Mouse (Mus musculus): Measurements from ENCODE around the gene Gm20532. TPM values are rescaled to one million over a fixed set of nuclear protein-coding genes. Genes with fewer than 3 reads are reported as not detected.
A peak's percentile ranks its signal among the peaks of the same experiment; 100 is the strongest.

Gm20532 gene
- polyA plus RNA-seq, 1 experiment, result not detected

DNA sequence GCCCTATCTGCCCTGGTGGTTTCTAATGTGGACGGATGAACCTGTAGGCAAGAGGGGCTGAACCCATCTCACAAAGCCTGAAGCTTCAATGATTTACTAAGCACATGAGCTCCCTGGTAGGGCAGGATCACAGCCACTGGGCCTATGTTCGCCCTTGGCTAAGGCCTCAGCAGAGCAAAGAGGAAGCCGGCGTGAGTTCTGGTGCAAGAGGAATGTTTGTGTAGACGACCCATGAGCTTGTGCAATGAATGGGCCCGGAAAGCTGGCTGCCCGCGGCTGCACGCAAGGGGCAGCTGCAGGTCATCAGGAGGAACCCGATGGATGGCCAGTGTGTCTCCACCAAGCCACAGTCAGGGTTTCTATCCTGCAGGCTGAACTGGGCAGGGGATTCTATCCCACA, 36.6 kb upstream of the Gm20532 start:
- Histone ChIP-seq H3K4me3 (replicated peaks; ENCODE audit: control insufficient read depth, low read depth, low read length) (no peak overlapping the region), H3K4me1 (ENCODE audit: control insufficient read depth, insufficient read depth, low read length) (peaks cover 22% of the 10 kb centered on the region), H3K27ac (ENCODE audit: control insufficient read depth, insufficient read depth, low read depth, low read length, poor library complexity) (peak overlapping the region; percentile 88)
- 29% methylated on average over 10 of the region's 10 CpGs for WGBS
- TF ChIP-seq CTCF (IDR thresholded peaks at IDR 0.05; ENCODE audit: control insufficient read depth, insufficient read depth, low read length) (no peak), POLR2A (IDR thresholded peaks at IDR 0.05; ENCODE audit: borderline replicate concordance, control insufficient read depth, low read depth, low read length) (no peak)

DNA sequence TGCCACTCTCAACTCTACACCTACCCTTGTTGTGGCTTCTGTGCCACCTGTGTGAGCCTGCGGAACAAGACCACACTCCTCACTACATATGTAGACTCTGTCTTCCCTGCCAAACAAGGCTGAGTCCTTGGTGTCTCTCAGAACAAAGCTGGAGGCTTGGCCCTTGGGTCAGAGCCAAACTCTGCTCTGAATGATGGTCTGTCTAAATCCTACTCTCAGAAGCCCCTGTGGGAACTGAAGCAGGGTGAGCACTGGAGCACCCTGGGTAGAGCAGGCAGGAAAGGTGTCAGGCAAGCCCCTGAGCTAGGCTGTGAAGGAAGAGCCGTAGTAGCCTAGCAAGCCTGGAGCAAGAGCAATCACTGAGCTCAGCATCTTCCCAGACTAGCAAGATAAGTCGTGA, 36.2 kb upstream of the Gm20532 start:
- 41% methylated on average over 3 of the region's 3 CpGs for WGBS
- H3K4me1 ChIP-seq (ENCODE audit: control insufficient read depth, insufficient read depth, low read length), result peaks cover 22% of the 10 kb centered on the region
- TF ChIP-seq POLR2A (IDR thresholded peaks at IDR 0.05; ENCODE audit: borderline replicate concordance, control insufficient read depth, low read depth, low read length) (no peak), CTCF (IDR thresholded peaks at IDR 0.05; ENCODE audit: control insufficient read depth, insufficient read depth, low read length) (no peak)
- no peak overlapping the region for H3K4me3 ChIP-seq (replicated peaks; ENCODE audit: control insufficient read depth, low read depth, low read length)
- peak overlapping the region; percentile 88 for H3K27ac ChIP-seq (ENCODE audit: control insufficient read depth, insufficient read depth, low read depth, low read length, poor library complexity)

DNA sequence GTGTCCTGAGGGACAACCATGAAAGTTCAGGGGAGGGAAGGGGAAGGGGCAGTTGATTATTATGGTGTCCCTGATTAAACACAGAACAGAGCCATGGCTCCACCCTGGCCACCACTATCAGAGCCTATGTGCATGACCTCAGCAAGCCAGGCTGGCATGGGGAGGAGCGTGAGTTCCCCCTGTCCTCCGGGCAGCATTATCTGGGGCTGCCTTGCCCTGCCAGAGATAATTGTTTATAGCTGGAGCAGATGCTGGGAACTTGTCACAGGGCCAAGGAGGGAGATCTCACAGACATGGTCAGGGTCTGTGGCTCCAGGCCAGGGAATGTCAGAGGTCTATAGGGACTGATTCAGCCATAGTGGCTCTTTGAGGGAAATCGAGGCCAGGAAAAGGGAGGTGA, 35.7 kb upstream of the Gm20532 start:
- TF ChIP-seq CTCF (IDR thresholded peaks at IDR 0.05; ENCODE audit: control insufficient read depth, insufficient read depth, low read length), result no peak
- no peak for TF ChIP-seq POLR2A (IDR thresholded peaks at IDR 0.05; ENCODE audit: borderline replicate concordance, control insufficient read depth, low read depth, low read length)
- Histone ChIP-seq H3K27ac (ENCODE audit: control insufficient read depth, insufficient read depth, low read depth, low read length, poor library complexity) (peak overlapping the region; percentile 88), H3K4me3 (replicated peaks; ENCODE audit: control insufficient read depth, low read depth, low read length) (no peak overlapping the region), H3K4me1 (ENCODE audit: control insufficient read depth, insufficient read depth, low read length) (peaks cover 24% of the 10 kb centered on the region)
- WGBS, result 32% methylated on average over 3 of the region's 3 CpGs

DNA sequence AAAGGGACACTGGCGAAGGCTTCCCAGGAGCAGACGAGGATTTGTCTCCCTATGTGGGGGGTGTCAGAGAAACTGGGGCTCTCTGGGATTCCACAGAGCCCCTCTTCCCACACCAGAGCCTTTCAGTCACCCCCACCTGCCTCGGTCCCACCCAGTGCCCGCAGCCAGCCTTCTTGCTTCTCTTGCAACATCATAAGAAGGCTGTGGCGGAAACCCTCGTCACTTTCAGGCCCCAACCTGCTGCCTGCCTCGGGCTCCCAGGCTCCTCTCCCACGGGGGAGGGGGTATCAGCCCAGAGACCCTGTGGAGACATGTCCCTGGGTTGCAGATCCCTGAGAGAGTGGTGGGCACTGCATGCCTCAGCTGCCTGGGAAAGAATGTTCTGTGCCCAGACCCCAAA, 35.0 kb upstream of the Gm20532 start:
- Histone ChIP-seq H3K27ac (ENCODE audit: control insufficient read depth, insufficient read depth, low read depth, low read length, poor library complexity) (peak overlapping the region; percentile 88), H3K4me1 (ENCODE audit: control insufficient read depth, insufficient read depth, low read length) (peaks cover 24% of the 10 kb centered on the region), H3K4me3 (replicated peaks; ENCODE audit: control insufficient read depth, low read depth, low read length) (no peak overlapping the region)
- no peak for TF ChIP-seq CTCF (IDR thresholded peaks at IDR 0.05; ENCODE audit: control insufficient read depth, insufficient read depth, low read length)
- no peak; the same call in 1 of the 2 replicates for TF ChIP-seq POLR2A (IDR thresholded peaks at IDR 0.05; ENCODE audit: borderline replicate concordance, control insufficient read depth, low read depth, low read length)
- WGBS, result 24% methylated on average over 8 of the region's 8 CpGs

DNA sequence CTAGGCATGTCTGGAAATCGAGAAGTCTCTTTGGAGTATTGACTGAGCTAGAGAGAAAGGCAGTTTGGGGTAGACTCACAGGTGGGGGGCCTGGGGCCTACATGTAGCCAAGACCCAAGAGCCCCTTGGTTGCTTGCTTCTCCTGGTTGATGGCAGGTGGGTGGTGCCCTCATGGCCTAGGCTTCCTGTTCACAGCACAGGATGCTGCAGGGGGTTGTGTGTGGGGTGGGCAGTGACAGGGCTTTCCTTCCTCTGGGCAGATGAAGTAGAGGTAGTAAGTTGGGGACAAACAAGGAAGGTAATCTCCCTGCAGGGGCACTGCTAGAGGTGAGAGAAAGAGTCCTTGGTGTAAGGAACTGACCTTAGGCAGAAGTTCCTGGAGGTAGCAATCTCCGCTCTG, 34.4 kb upstream of the Gm20532 start:
- Histone ChIP-seq H3K4me3 (replicated peaks; ENCODE audit: control insufficient read depth, low read depth, low read length) (no peak overlapping the region), H3K27ac (ENCODE audit: control insufficient read depth, insufficient read depth, low read depth, low read length, poor library complexity) (peak overlapping the region; percentile 88), H3K4me1 (ENCODE audit: control insufficient read depth, insufficient read depth, low read length) (peaks cover 24% of the 10 kb centered on the region)
- TF ChIP-seq CTCF (IDR thresholded peaks at IDR 0.05; ENCODE audit: control insufficient read depth, insufficient read depth, low read length) (no peak), POLR2A (IDR thresholded peaks at IDR 0.05; ENCODE audit: borderline replicate concordance, control insufficient read depth, low read depth, low read length) (no peak)
- 36% methylated on average over 2 of the region's 2 CpGs for WGBS

DNA sequence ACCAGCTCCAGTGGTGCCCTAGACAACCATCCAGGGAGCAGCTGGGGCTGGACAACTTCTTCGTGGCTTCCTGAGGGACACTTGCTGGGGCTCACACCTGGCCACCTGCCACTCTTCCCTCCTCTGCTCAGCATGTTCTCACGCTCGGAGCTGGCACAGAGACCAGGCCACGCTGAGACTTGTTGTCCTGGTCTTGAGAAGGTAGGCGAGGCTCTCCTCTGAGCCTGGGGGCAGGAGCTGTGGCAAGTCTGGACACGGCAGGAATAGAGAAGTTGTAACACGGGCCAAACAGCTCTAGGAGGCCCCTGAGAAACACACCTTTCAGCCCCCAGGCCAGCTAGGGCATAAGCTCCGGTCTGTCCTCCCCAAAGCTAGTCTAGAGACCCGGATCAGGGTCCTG, 32.5 kb upstream of the Gm20532 start:
- Histone ChIP-seq H3K27ac (ENCODE audit: control insufficient read depth, insufficient read depth, low read depth, low read length, poor library complexity) (0 out of 2 replicates have a peak overlapping the region, but pooled peaks have one; percentile 1), H3K4me3 (replicated peaks; ENCODE audit: control insufficient read depth, low read depth, low read length) (no peak overlapping the region), H3K4me1 (ENCODE audit: control insufficient read depth, insufficient read depth, low read length) (peaks cover 21% of the 10 kb centered on the region)
- WGBS, result 56% methylated on average over 9 of the region's 9 CpGs
- TF ChIP-seq CTCF (IDR thresholded peaks at IDR 0.05; ENCODE audit: control insufficient read depth, insufficient read depth, low read length), result no peak
- no peak for TF ChIP-seq POLR2A (IDR thresholded peaks at IDR 0.05; ENCODE audit: borderline replicate concordance, control insufficient read depth, low read depth, low read length)

DNA sequence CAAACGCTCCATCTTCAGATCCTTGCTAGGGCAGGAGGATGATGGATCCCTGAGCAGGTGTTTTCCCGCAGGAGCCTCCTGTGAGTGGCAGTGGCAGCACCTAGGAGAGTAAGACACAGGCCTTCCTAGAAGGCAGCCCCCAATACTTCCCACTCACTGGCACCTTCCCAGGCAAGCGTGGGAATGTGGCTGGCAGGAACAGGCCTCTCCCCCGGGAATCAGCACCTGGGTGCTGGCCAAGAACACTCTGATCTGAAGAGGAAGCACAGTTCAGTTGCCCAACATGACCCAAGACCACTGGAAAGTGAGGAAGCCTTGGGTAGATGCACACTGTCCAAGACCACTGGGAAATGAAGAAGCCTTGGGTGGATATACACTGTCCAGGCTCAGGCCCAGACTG, 31.4 kb upstream of the Gm20532 start:
- 55% methylated on average over 4 of the region's 4 CpGs for WGBS
- no peak overlapping the region for H3K27ac ChIP-seq (ENCODE audit: control insufficient read depth, insufficient read depth, low read depth, low read length, poor library complexity)
- TF ChIP-seq POLR2A (IDR thresholded peaks at IDR 0.05; ENCODE audit: borderline replicate concordance, control insufficient read depth, low read depth, low read length) (no peak), CTCF (IDR thresholded peaks at IDR 0.05; ENCODE audit: control insufficient read depth, insufficient read depth, low read length) (no peak)
- no peak overlapping the region for H3K4me3 ChIP-seq (replicated peaks; ENCODE audit: control insufficient read depth, low read depth, low read length)
- peaks cover 20% of the 10 kb centered on the region for H3K4me1 ChIP-seq (ENCODE audit: control insufficient read depth, insufficient read depth, low read length)

DNA sequence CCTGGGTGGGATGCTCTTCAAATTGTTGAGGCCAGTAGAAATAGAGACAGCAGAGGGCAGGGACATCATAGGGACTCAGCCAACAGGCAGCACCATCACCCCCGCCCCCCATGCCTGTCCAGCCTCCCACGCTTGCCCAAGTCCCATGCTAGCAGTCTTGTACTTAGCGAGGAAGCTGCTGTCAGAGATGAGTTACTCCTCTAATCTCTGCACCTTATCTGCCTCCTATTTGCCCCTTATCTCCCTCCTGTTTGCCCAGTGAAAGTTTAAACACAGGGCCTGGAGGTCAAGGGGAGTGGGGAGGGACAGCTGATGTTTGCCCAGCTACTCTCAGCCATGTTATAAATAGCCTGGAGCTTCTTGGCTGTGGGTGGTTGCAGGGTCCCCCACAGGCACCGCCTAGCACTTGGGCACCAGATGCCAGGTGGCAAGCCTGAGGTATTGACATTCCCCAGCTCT, 29.9 kb upstream of the Gm20532 start:
- Histone ChIP-seq H3K4me1 (ENCODE audit: control insufficient read depth, insufficient read depth, low read length) (peaks cover 16% of the 10 kb centered on the region; the same call in 1 of the 2 replicates), H3K4me3 (replicated peaks; ENCODE audit: control insufficient read depth, low read depth, low read length) (no peak overlapping the region), H3K27ac (ENCODE audit: control insufficient read depth, insufficient read depth, low read depth, low read length, poor library complexity) (no peak overlapping the region)
- 68% methylated on average over 4 of the region's 4 CpGs for WGBS
- TF ChIP-seq CTCF (IDR thresholded peaks at IDR 0.05; ENCODE audit: control insufficient read depth, insufficient read depth, low read length) (no peak), POLR2A (IDR thresholded peaks at IDR 0.05; ENCODE audit: borderline replicate concordance, control insufficient read depth, low read depth, low read length) (no peak)

DNA sequence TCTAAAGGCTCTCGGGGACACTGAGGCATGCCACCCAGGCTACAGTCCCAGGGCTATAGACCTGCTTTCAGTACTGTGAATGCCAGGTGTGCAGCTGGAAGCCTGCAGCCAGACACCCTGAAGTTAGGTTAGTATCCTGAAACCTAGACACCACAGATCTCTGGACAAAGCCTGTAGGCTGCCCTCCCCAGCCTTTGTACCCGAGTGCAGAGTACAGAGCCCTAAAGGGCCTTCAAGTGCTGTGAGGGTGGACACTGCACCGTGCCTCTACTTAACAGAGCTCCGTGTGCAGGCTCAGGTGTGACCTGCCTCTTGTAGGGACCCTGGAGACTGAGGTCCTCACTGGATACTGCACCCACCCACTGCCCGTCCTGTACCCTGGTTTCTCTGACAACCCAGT, 25.9 kb upstream of the Gm20532 start:
- H3K27ac ChIP-seq (ENCODE audit: control insufficient read depth, insufficient read depth, low read depth, low read length, poor library complexity), result no peak overlapping the region
- no peak overlapping the region for H3K4me3 ChIP-seq (replicated peaks; ENCODE audit: control insufficient read depth, low read depth, low read length)
- TF ChIP-seq CTCF (IDR thresholded peaks at IDR 0.05; ENCODE audit: control insufficient read depth, insufficient read depth, low read length) (no peak), POLR2A (IDR thresholded peaks at IDR 0.05; ENCODE audit: borderline replicate concordance, control insufficient read depth, low read depth, low read length) (no peak)
- H3K4me1 ChIP-seq (ENCODE audit: control insufficient read depth, insufficient read depth, low read length), result peaks cover 3% of the 10 kb centered on the region; the same call in 1 of the 2 replicates
- WGBS, result 81% methylated on average over 5 of the region's 5 CpGs
